Mouse (Mus musculus) hindbrain, embryonic 16.5 days (tissue): Measurements from ENCODE around the gene Cd300lg. TPM values are rescaled to one million over a fixed set of nuclear protein-coding genes. Genes with fewer than 3 reads are reported as not detected.
A peak's percentile ranks its signal among the peaks of the same experiment; 100 is the strongest.

ENCODE experiments used
- ATAC-seq: fragments of 200-750 bp; cut with Nextera tagmentation; 2 replicates; pipeline ENCODE4 v1.8.0; 2017; ENCODE audit warnings: moderate TSS enrichment, moderate library complexity
- H3K27ac ChIP-seq: fragments of 300-500 bp; sonication (generic); 2 replicates; pipeline ENCODE4 v1.5.1; 2014; ENCODE audit warnings: low read depth, mild to moderate bottlenecking, control low read depth, low read length, moderate library complexity
- H3K27me3 ChIP-seq: fragments of 300-500 bp; sonication (generic); replicated peaks from 2 replicates; pipeline ENCODE4 v1.6.1; 2014; ENCODE audit warnings: low read length; ENCODE audit not compliant: control insufficient read depth, insufficient read depth
- H3K36me3 ChIP-seq: fragments of 300-500 bp; sonication (generic); 2 replicates; pipeline ENCODE4 v1.6.1; 2014; ENCODE audit warnings: mild to moderate bottlenecking, low read length, moderate library complexity, mixed read lengths; ENCODE audit not compliant: control insufficient read depth, insufficient read depth
- H3K4me1 ChIP-seq: fragments of 300-500 bp; sonication (generic); 2 replicates; pipeline ENCODE4 v1.6.1; 2014; ENCODE audit warnings: low read depth, low read length; ENCODE audit not compliant: control insufficient read depth, insufficient read depth
- H3K4me2 ChIP-seq: fragments of 300-500 bp; sonication (generic); 2 replicates; pipeline ENCODE4 v1.6.1; 2014; ENCODE audit warnings: mild to moderate bottlenecking, low read length, control low read depth, moderate library complexity
- H3K4me3 ChIP-seq: fragments of 300-500 bp; sonication (generic); 2 replicates; pipeline ENCODE4 v1.5.1; 2014; ENCODE audit warnings: mild to moderate bottlenecking, low read length, control low read depth, moderate library complexity
- H3K9ac ChIP-seq: fragments of 300-500 bp; sonication (generic); 2 replicates; pipeline ENCODE4 v1.6.1; 2014; ENCODE audit warnings: low read depth, mild to moderate bottlenecking, control low read depth, low read length, moderate library complexity
- H3K9me3 ChIP-seq: fragments of 300-500 bp; sonication (generic); 2 replicates; pipeline ENCODE4 v1.6.1; 2014; ENCODE audit warnings: mild to moderate bottlenecking, low read length, moderate library complexity; ENCODE audit not compliant: control insufficient read depth
- WGBS: fragments of 180-500 bp; shearing (Covaris S2); extraction: QIAGEN DNeasy Blood & Tissue Kit; methylation state at CpG from one replicate; pipeline ENCODE4 v1.1.7; 2014; 5-methylcytosine and 5-hydroxymethylcytosine counted together
- polyA plus RNA-seq: library from polyadenylated mRNA; unstranded; fragments of >200 nt; fragmentation: Nextera tagmentation; extraction: Ambion mirVana; gene quantifications from 2 replicates; pipeline ENCODE4 v1.2.1, GENCODE M21; 2015

Cd300lg gene
- polyA plus RNA-seq, 1 experiment from 2014 or later: 0.54 TPM

GRCm38 (mm10) chr11:102051954-102052353, 10.6 kb downstream of the Cd300lg start:
- no peaks in the 10 kb centered on the region for H3K9me3 ChIP-seq

GRCm38 (mm10) chr11:102052697-102053096, 11.4 kb downstream of the Cd300lg start:
- Histone ChIP-seq H3K27ac (no peak overlapping the region), H3K4me2 (no peak overlapping the region), H3K4me1 (no peaks in the 10 kb centered on the region), H3K9ac (no peak overlapping the region), H3K27me3 (no peaks in the 10 kb centered on the region; the same call in 1 of the 2 replicates), H3K36me3 (0 out of 2 replicates have a peak, but pooled peaks cover under 1% of the 10 kb centered on the region), H3K4me3 (no peak overlapping the region), H3K9me3 (no peaks in the 10 kb centered on the region)
- 76% methylated on average over 12 of the region's 12 CpGs for WGBS
- no peak for ATAC-seq

More at GRCm38 (mm10) chr11:102051954-102052353, 10.6 kb downstream of the Cd300lg start:
- no peak overlapping the region for H3K4me2 ChIP-seq
- no peak overlapping the region for H3K9ac ChIP-seq
- no peaks in the 10 kb centered on the region; the same call in 1 of the 2 replicates for H3K27me3 ChIP-seq
- no peak overlapping the region for H3K4me3 ChIP-seq
- H3K4me1 ChIP-seq: no peaks in the 10 kb centered on the region
- whole genome bisulfite sequencing: 54% methylated on average over 4 of the region's 4 CpGs
- ATAC-seq: no peak
- H3K27ac ChIP-seq: no peak overlapping the region
- no peaks in the 10 kb centered on the region for H3K36me3 ChIP-seq

- Histone ChIP-seq H3K4me1 (no peaks in the 10 kb centered on the region), H3K4me2 (no peak overlapping the region), H3K4me3 (no peak overlapping the region), H3K9me3 (no peaks in the 10 kb centered on the region), H3K9ac (no peak overlapping the region), H3K27me3 (no peaks in the 10 kb centered on the region; the same call in 1 of the 2 replicates), H3K36me3 (0 out of 2 replicates have a peak, but pooled peaks cover 2% of the 10 kb centered on the region), H3K27ac (no peak overlapping the region)
- no peak for ATAC-seq
- WGBS: 83% methylated on average over 7 of the region's 7 CpGs
Measured at GRCm38 (mm10) chr11:102053183-102053582, 11.9 kb downstream of the Cd300lg start.

- H3K27me3 ChIP-seq: no peaks in the 10 kb centered on the region; the same call in 1 of the 2 replicates
- no peak overlapping the region for H3K9ac ChIP-seq
- no peak overlapping the region for H3K4me3 ChIP-seq
- 24% methylated on average over 9 of the region's 9 CpGs for WGBS
- peaks cover 5% of the 10 kb centered on the region; the same call in 1 of the 2 replicates for H3K36me3 ChIP-seq
- H3K9me3 ChIP-seq: no peaks in the 10 kb centered on the region
- no peak overlapping the region for H3K4me2 ChIP-seq
- no peak for ATAC-seq
- no peaks in the 10 kb centered on the region for H3K4me1 ChIP-seq
- H3K27ac ChIP-seq: no peak overlapping the region
Measured at GRCm38 (mm10) chr11:102053847-102054246, 12.5 kb downstream of the Cd300lg start.

GRCm38 (mm10) chr11:102061236-102061940, 20.1 kb downstream of the Cd300lg start:
- 5% methylated on average over 23 of the region's 23 CpGs for WGBS
- peaks cover 2% of the 10 kb centered on the region; the same call in 1 of the 2 replicates for H3K27me3 ChIP-seq
- peak overlapping the region; percentile 42 for H3K4me3 ChIP-seq
- ATAC-seq: peak; percentile 73
- H3K27ac ChIP-seq: peak overlapping the region; percentile 25; the same call in 1 of the 2 replicates
- no peaks in the 10 kb centered on the region for H3K9me3 ChIP-seq
- peak overlapping the region; percentile 70 for H3K9ac ChIP-seq
- H3K4me2 ChIP-seq: peak overlapping the region; percentile 84
- peaks cover 3% of the 10 kb centered on the region for H3K4me1 ChIP-seq
- peaks cover 15% of the 10 kb centered on the region for H3K36me3 ChIP-seq

GRCm38 (mm10) chr11:102061941-102062473, 20.7 kb downstream of the Cd300lg start:
- 34% methylated on average over 16 of the region's 16 CpGs for WGBS
- Histone ChIP-seq H3K9ac (no peak overlapping the region; the same call in 1 of the 2 replicates), H3K4me1 (peaks cover 3% of the 10 kb centered on the region), H3K27me3 (peaks cover 2% of the 10 kb centered on the region; the same call in 1 of the 2 replicates), H3K27ac (no peak overlapping the region), H3K4me3 (no peak overlapping the region), H3K36me3 (peaks cover 15% of the 10 kb centered on the region), H3K9me3 (no peaks in the 10 kb centered on the region), H3K4me2 (peak overlapping the region; percentile 84)
- no peak for ATAC-seq

- WGBS: 87% methylated on average over 13 of the region's 13 CpGs
Measured at GRCm38 (mm10) chr11:102063076-102063475, 21.8 kb downstream of the Cd300lg start.

GRCm38 (mm10) chr11:102068969-102069368, 27.7 kb downstream of the Cd300lg start:
- H3K36me3 ChIP-seq: no peaks in the 10 kb centered on the region
- H3K9me3 ChIP-seq: no peaks in the 10 kb centered on the region
- H3K4me3 ChIP-seq: no peak overlapping the region
- peaks cover 9% of the 10 kb centered on the region for H3K4me1 ChIP-seq
- H3K27ac ChIP-seq: no peak overlapping the region
- ATAC-seq: no peak
- WGBS: 40% methylated on average over 2 of the region's 2 CpGs
- H3K4me2 ChIP-seq: no peak overlapping the region
- no peaks in the 10 kb centered on the region for H3K27me3 ChIP-seq
- no peak overlapping the region for H3K9ac ChIP-seq

More at GRCm38 (mm10) chr11:102063076-102063475, 21.8 kb downstream of the Cd300lg start:
- H3K27ac ChIP-seq: no peak overlapping the region
- H3K9me3 ChIP-seq: no peaks in the 10 kb centered on the region
- no peak overlapping the region for H3K4me3 ChIP-seq
- no peak for ATAC-seq
- H3K36me3 ChIP-seq: peaks cover 12% of the 10 kb centered on the region
- H3K4me1 ChIP-seq: peaks cover 3% of the 10 kb centered on the region
- no peak overlapping the region for H3K9ac ChIP-seq
- peaks cover 2% of the 10 kb centered on the region; the same call in 1 of the 2 replicates for H3K27me3 ChIP-seq
- H3K4me2 ChIP-seq: no peak overlapping the region

- no peaks in the 10 kb centered on the region for H3K36me3 ChIP-seq
- no peak; the same call in 1 of the 2 replicates for ATAC-seq
- no peaks in the 10 kb centered on the region for H3K27me3 ChIP-seq
- H3K4me2 ChIP-seq: no peak overlapping the region
- no peak overlapping the region for H3K9ac ChIP-seq
- no peak overlapping the region for H3K27ac ChIP-seq
- 43% methylated on average over 11 of the region's 11 CpGs for WGBS
- H3K4me3 ChIP-seq: no peak overlapping the region
- H3K4me1 ChIP-seq: peaks cover 9% of the 10 kb centered on the region
- no peaks in the 10 kb centered on the region for H3K9me3 ChIP-seq
Measured at GRCm38 (mm10) chr11:102069633-102070032, 28.3 kb downstream of the Cd300lg start.
